Mouse (Mus musculus) intestine, postnatal 0 days (tissue): ENCODE data around the gene Fgfr2. TPM values are rescaled to one million over a fixed set of nuclear protein-coding genes. Genes with fewer than 3 reads are reported as not detected.

Experiments
- ATAC-seq: fragments of 200-750 bp; cut with Nextera tagmentation; 2 replicates; pipeline ENCODE4 v1.8.0; 2017; ENCODE audit warnings: mild to moderate bottlenecking, moderate TSS enrichment, moderate library complexity
- H3K27ac ChIP-seq: fragments of 300-500 bp; sonication (generic); 2 replicates; pipeline ENCODE4 v1.5.1; 2014; ENCODE audit warnings: mild to moderate bottlenecking, low read depth, low read length, moderate library complexity
- H3K27me3 ChIP-seq: fragments of 300-500 bp; sonication (generic); replicated peaks from 2 replicates; pipeline ENCODE4 v1.6.1; 2014; ENCODE audit warnings: low read length, mixed read lengths; ENCODE audit not compliant: control insufficient read depth, insufficient read depth
- H3K36me3 ChIP-seq: fragments of 300-500 bp; sonication (generic); 2 replicates; pipeline ENCODE4 v1.6.1; 2014; ENCODE audit warnings: mild to moderate bottlenecking, moderate library complexity; ENCODE audit not compliant: control insufficient read depth, insufficient read depth
- H3K4me1 ChIP-seq: fragments of 300-500 bp; sonication (generic); replicated peaks from 2 replicates; pipeline ENCODE4 v1.6.1; 2014; ENCODE audit warnings: antibody characterized with exemption, low read length, mixed read lengths; ENCODE audit not compliant: control insufficient read depth, insufficient read depth
- H3K4me2 ChIP-seq: fragments of 300-500 bp; sonication (generic); replicated peaks from 2 replicates; pipeline ENCODE4 v1.6.1; 2014; ENCODE audit warnings: low read depth, mild to moderate bottlenecking, moderate library complexity
- H3K4me3 ChIP-seq: fragments of 300-500 bp; sonication (generic); 2 replicates; pipeline ENCODE4 v1.5.1; 2014; ENCODE audit warnings: low read depth, low read length
- H3K9ac ChIP-seq: fragments of 300-500 bp; sonication (generic); 2 replicates; pipeline ENCODE4 v1.6.1; 2014; ENCODE audit warnings: mild to moderate bottlenecking, low read depth, low read length
- H3K9me3 ChIP-seq: fragments of 300-500 bp; sonication (generic); 2 replicates; pipeline ENCODE4 v1.6.1; 2016; ENCODE audit warnings: mixed run types; ENCODE audit not compliant: control insufficient read depth
- CTCF ChIP-seq: sonication (generic); IDR thresholded peaks from 2 replicates; pipeline ENCODE4 v1.5.1; 2016; ENCODE audit warnings: low read depth, mild to moderate bottlenecking, control low read depth, antibody characterized with exemption, moderate library complexity
- WGBS: fragments of 180-500 bp; shearing (Covaris S2); extraction: QIAGEN DNeasy Blood & Tissue Kit; methylation state at CpG from one replicate; pipeline ENCODE4 v1.1.7; 2014; 5-methylcytosine and 5-hydroxymethylcytosine counted together
- polyA plus RNA-seq: library from polyadenylated mRNA; unstranded; fragments of >200 nt; fragmentation: Nextera tagmentation; extraction: Ambion mirVana; gene quantifications from 2 replicates; pipeline ENCODE4 v1.2.1, GENCODE M21; 2015

Gene Fgfr2
- polyA plus RNA-seq, 1 experiment from 2014 or later, result 29.5 TPM

- no peak for TF ChIP-seq CTCF
- 90% methylated on average over 14 of the region's 14 CpGs for WGBS
- no peak for ATAC-seq
Observed at GRCm38 (mm10) chr7:132690716-132691472, 432.3 kb downstream of the Fgfr2 start.

GRCm38 (mm10) chr7:132689722-132690121 is 433.4 kb downstream of the Fgfr2 start:
- Histone ChIP-seq H3K27me3 (no peaks in the 10 kb centered on the region), H3K4me2 (no peak overlapping the region), H3K4me3 (no peak overlapping the region), H3K27ac (no peak overlapping the region), H3K9me3 (no peaks in the 10 kb centered on the region), H3K9ac (no peak overlapping the region), H3K4me1 (no peaks in the 10 kb centered on the region), H3K36me3 (peaks cover 1% of the 10 kb centered on the region; the same call in 1 of the 2 replicates)
- no peak for TF ChIP-seq CTCF
- 46% methylated on average over 5 of the region's 5 CpGs for WGBS
- no peak for ATAC-seq

More at GRCm38 (mm10) chr7:132690716-132691472, 432.3 kb downstream of the Fgfr2 start:
- peaks cover 5% of the 10 kb centered on the region; the same call in 1 of the 2 replicates for H3K36me3 ChIP-seq
- no peaks in the 10 kb centered on the region for H3K9me3 ChIP-seq
- no peak overlapping the region for H3K4me3 ChIP-seq
- H3K4me1 ChIP-seq, result no peaks in the 10 kb centered on the region
- H3K27ac ChIP-seq, result no peak overlapping the region
- H3K9ac ChIP-seq, result no peak overlapping the region
- no peaks in the 10 kb centered on the region for H3K27me3 ChIP-seq
- H3K4me2 ChIP-seq, result no peak overlapping the region

- no peaks in the 10 kb centered on the region for H3K36me3 ChIP-seq
- no peak for ATAC-seq
- WGBS, result 63% methylated on average over 5 of the region's 5 CpGs
Observed at GRCm38 (mm10) chr7:132688721-132689120, 434.4 kb downstream of the Fgfr2 start.

GRCm38 (mm10) chr7:132687897-132688296 is 435.3 kb downstream of the Fgfr2 start:
- H3K27me3 ChIP-seq, result no peaks in the 10 kb centered on the region
- no peaks in the 10 kb centered on the region for H3K4me1 ChIP-seq
- no peak overlapping the region for H3K4me3 ChIP-seq
- H3K27ac ChIP-seq, result no peak overlapping the region
- WGBS, result 51% methylated on average over 2 of the region's 2 CpGs
- no peak overlapping the region for H3K9ac ChIP-seq
- H3K9me3 ChIP-seq, result no peaks in the 10 kb centered on the region
- no peaks in the 10 kb centered on the region for H3K36me3 ChIP-seq
- no peak overlapping the region for H3K4me2 ChIP-seq
- ATAC-seq, result no peak
- no peak for TF ChIP-seq CTCF

More at GRCm38 (mm10) chr7:132688721-132689120, 434.4 kb downstream of the Fgfr2 start:
- Histone ChIP-seq H3K9ac (no peak overlapping the region), H3K27ac (no peak overlapping the region), H3K27me3 (no peaks in the 10 kb centered on the region), H3K9me3 (no peaks in the 10 kb centered on the region), H3K4me1 (no peaks in the 10 kb centered on the region), H3K4me2 (no peak overlapping the region), H3K4me3 (no peak overlapping the region)
- TF ChIP-seq CTCF, result no peak

GRCm38 (mm10) chr7:132686515-132686914 is 436.6 kb downstream of the Fgfr2 start:
- Histone ChIP-seq H3K27me3 (no peaks in the 10 kb centered on the region), H3K4me1 (no peaks in the 10 kb centered on the region), H3K27ac (no peak overlapping the region), H3K36me3 (no peaks in the 10 kb centered on the region), H3K9me3 (no peaks in the 10 kb centered on the region), H3K4me3 (no peak overlapping the region), H3K9ac (no peak overlapping the region), H3K4me2 (no peak overlapping the region)
- 93% methylated on average over 3 of the region's 3 CpGs for WGBS
- ATAC-seq, result no peak
- TF ChIP-seq CTCF, result no peak

- no peaks in the 10 kb centered on the region for H3K4me1 ChIP-seq
- 89% methylated on average over 4 of the region's 4 CpGs for WGBS
- no peak for ATAC-seq
- no peak overlapping the region for H3K9ac ChIP-seq
- H3K36me3 ChIP-seq, result no peaks in the 10 kb centered on the region
- H3K9me3 ChIP-seq, result no peaks in the 10 kb centered on the region
- TF ChIP-seq CTCF, result no peak
- no peak overlapping the region for H3K4me3 ChIP-seq
- no peaks in the 10 kb centered on the region for H3K27me3 ChIP-seq
- H3K4me2 ChIP-seq, result no peak overlapping the region
- no peak overlapping the region for H3K27ac ChIP-seq
Observed at GRCm38 (mm10) chr7:132683923-132684322, 439.2 kb downstream of the Fgfr2 start.
